ENCODE assay signal across 18 mouse cellular contexts in the genomic region with DNA sequence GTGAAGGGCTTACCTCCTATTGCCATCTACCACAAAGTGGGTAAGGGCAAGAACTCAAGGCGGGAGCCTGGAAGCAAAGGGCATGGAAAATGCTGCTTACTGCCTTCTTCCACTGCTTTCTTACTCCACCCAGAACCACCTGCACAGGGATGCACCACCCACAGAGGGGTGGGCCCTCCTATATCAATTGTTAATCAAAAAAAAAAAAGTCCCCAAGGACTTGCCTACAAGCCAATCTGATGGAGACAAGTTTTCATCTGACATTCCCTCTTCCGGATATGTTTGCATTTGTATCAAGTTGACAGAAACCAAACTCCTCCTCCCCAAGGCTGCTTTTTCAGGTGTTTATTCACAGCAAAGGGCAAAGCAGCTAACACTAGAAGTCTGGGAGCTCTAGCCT.
"Had no signal": no experiment of that assay in that cellular context is flagged by ENCODE, and none has a peak within 500 bp of the region (broad histone marks: within the 10 kb centered on the region; RNA-seq: fewer than 3 reads in every experiment).

No protein-coding gene starts in this region.

- H3K9ac ChIP-seq: liver, postnatal 0 days; lung, embryonic 15.5 days; midbrain, embryonic 13.5 days; midbrain, embryonic 15.5 days; neural tube, embryonic 12.5 days had no signal

- H3K4me2 ChIP-seq: lung, embryonic 15.5 days; midbrain, embryonic 11.5 days; midbrain, embryonic 13.5 days; midbrain, embryonic 15.5 days; neural tube, embryonic 12.5 days had no signal

- DNase-seq: liver, postnatal 0 days; lung, adult 2 months; lung, postnatal 14 days; lung, postnatal 36 days; right cerebral cortex, postnatal 25 days; right cerebral cortex, postnatal 4 days; spleen, adult 18-20 months; thymus, adult 2 months; thymus, postnatal 25 days; thymus, postnatal 4 days had no signal

- H3K4me3 ChIP-seq: lung, embryonic 15.5 days; megakaryocyte, embryonic 14.5 days; midbrain, embryonic 13.5 days; midbrain, embryonic 15.5 days; neural tube, embryonic 12.5 days had no signal

- H3K9me3 ChIP-seq: lung, embryonic 15.5 days; megakaryocyte, embryonic 14.5 days; midbrain, embryonic 13.5 days; midbrain, embryonic 15.5 days; neural tube, embryonic 12.5 days had no signal

- ATAC-seq: liver, postnatal 0 days; lung, postnatal 0 days; midbrain, embryonic 13.5 days; midbrain, embryonic 15.5 days had no signal

- H3K27me3 ChIP-seq: lung, embryonic 15.5 days; megakaryocyte, embryonic 14.5 days; midbrain, embryonic 13.5 days; midbrain, embryonic 15.5 days; neural tube, embryonic 12.5 days had no signal

- H3K36me3 ChIP-seq: lung, embryonic 15.5 days; midbrain, embryonic 13.5 days; midbrain, embryonic 15.5 days; neural tube, embryonic 12.5 days had no signal

- H3K4me1 ChIP-seq: lung, embryonic 15.5 days; megakaryocyte, embryonic 14.5 days; midbrain, embryonic 13.5 days; midbrain, embryonic 15.5 days; neural tube, embryonic 12.5 days had no signal

- H3K27ac ChIP-seq: lung, embryonic 15.5 days; macrophage; midbrain, embryonic 13.5 days; midbrain, embryonic 15.5 days; neural tube, embryonic 12.5 days had no signal
